Mouse (Mus musculus): ENCODE results near the gene Atg4a.

Gene Atg4a

DNA sequence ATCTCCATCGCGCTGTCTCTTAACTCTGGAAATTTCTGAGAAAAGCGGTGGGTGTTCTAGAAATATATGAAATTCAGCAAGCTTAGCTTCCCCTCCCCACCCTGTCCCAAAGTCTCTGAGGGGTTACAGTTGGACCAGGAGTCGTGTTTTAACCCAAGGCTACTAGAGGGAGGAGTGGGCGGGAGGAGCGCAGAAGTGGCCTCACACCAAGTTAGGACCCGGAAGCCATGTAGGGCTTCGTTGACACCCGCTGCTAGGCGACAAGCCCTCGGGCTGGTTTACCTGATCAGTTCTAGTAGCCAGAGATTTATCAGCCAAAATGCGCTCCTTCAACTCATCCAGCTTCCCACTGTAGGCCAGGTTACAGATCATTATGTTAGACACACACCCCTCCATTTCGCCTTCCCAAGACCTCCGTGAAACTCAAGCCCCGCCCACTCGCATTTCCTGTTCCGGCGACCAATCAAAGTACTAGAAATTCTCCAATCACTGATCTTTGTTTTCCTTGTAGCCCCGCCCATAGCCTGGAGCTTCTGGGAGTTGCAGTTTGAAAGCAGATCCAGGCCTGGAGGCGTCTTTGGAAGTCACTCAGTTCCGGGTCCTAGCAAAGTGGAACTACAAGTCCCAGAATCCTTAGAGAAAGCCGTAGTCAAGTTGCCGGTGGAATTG lies at the start of gene Atg4a, which contains the start of gene Psmd10:
TSS of gene Atg4a (plus strand) at position 636 of the 669 bp plus-strand sequence.
TSS of gene Psmd10 (minus strand) at position 457 of the 669 bp plus-strand sequence.
- DNase-seq (ENCODE audit: low read depth in 2 of 2, low spot score in 2 of 2): peak; percentile 82 to 83

GRCm38 (mm10) chrX:140907360-140907759 lies 49.3 kb upstream of the Atg4a start, which contains the start of gene Vsig1:
Gene Vsig1, plus strand, starts transcription at chrX:140907608.
- no peak for DNase-seq (ENCODE audit: low read depth in 2 of 2, low spot score in 2 of 2)

DNA sequence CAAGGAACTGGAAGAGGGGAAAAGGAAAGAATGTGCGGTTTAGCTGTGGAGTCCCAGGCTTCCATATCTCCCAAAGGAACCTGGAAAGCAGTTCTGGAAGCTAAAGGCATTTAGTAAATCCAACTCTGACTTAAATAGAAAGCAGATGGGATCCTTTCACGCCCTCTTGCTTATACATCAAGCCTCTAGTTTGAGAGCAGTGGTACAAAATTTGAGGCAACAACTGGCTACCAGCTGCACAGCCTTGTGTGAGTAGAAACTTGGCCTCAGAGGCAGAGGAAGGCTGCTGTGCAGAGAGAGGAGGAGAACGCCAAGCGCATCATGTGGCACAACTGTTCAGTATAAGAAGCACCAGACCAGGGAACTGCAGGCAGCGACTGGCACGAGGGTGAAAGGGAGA lies 35.4 kb upstream of the Atg4a start:
- no peak for DNase-seq (ENCODE audit: low read depth in 2 of 2, low spot score in 2 of 2)

GRCm38 (mm10) chrX:140932066-140932465 lies 24.6 kb upstream of the Atg4a start:
- no peak for DNase-seq (ENCODE audit: low read depth in 2 of 2, low spot score in 2 of 2)

DNA sequence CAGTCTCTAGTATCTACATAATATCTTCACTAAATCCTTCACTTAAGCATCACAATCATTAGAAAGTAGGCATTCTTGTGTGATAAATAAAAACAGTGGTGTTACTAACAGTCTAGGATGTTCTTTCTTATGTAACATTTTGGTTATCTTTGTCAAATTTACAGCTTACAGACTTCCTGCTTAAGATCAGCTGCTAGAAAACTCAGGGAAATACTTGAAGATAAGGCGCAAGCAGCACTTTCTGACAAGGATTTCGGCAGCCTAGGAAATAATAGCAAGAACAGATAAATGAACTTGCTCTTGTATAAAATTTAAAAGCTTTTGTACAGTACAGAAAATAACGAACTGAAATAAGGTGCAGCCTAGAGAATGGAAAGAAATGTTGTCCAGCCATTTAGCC lies 23.4 kb upstream of the Atg4a start:
- DNase-seq (ENCODE audit: low read depth in 2 of 2, low spot score in 2 of 2): no peak

GRCm38 (mm10) chrX:140936271-140936670 lies 20.4 kb upstream of the Atg4a start:
- DNase-seq (ENCODE audit: low read depth in 2 of 2, low spot score in 2 of 2): no peak

GRCm38 (mm10) chrX:140953618-140954017 lies 3.1 kb upstream of the Atg4a start:
- no peak for DNase-seq (ENCODE audit: low read depth in 2 of 2, low spot score in 2 of 2)

DNA sequence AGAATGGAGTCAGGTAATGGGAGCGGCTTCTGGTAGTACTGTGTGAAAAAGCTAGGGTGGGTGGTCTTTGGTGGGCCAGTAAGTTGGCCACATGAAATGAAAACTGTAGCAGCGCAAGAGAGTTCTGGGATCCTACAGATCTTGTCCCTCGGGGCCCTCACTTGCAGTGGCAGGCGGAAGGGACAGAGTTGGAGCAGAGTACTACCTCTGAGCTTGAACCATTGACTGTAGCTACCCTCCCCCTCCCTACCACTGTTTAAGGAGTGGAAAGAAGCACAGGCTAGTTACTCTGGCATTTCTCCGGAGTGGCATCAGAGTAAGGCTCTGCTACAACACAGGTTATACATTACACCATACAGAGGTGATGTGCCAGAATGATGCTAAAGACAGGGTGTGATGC lies 252 bp downstream of the Atg4a start:
- no peak for DNase-seq (ENCODE audit: low read depth in 2 of 2, low spot score in 2 of 2)

GRCm38 (mm10) chrX:140978943-140979342 lies 22.2 kb downstream of the Atg4a start:
- no peak for DNase-seq (ENCODE audit: low read depth in 2 of 2, low spot score in 2 of 2)

GRCm38 (mm10) chrX:140979546-140979945 lies 22.8 kb downstream of the Atg4a start:
- no peak for DNase-seq (ENCODE audit: low read depth in 2 of 2, low spot score in 2 of 2)

GRCm38 (mm10) chrX:140980163-140980562 lies 23.5 kb downstream of the Atg4a start:
- no peak for DNase-seq (ENCODE audit: low read depth in 2 of 2, low spot score in 2 of 2)

- no peak for DNase-seq (ENCODE audit: low read depth in 2 of 2, low spot score in 2 of 2)
Measured at GRCm38 (mm10) chrX:140983206-140983960, 26.7 kb downstream of the Atg4a start.

DNA sequence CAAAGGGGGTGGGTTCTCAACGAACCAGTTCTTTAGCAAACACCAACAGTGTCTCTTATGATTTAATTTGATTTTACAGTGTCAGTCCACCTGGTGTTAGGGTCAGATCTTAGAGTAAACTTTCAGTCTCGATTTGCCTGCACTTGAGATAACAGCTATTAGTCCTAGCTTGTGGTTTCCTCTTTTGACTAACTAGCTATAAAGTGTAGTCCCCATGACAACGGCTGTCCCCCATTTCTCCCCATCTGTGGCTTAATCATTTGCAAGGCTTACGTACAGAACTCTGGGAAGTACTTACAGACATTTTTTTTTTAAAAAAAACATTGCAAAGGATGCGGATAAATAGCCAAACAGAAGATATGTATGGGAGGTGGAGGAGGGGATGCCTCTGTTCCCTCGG lies 28.1 kb downstream of the Atg4a start:
- no peak for DNase-seq (ENCODE audit: low read depth in 2 of 2, low spot score in 2 of 2)

GRCm38 (mm10) chrX:140985256-140985655 lies 28.5 kb downstream of the Atg4a start:
- DNase-seq (ENCODE audit: low read depth in 2 of 2, low spot score in 2 of 2): no peak

- DNase-seq (ENCODE audit: low read depth in 2 of 2, low spot score in 2 of 2): no peak
Measured at GRCm38 (mm10) chrX:140996909-140997516, 40.3 kb downstream of the Atg4a start.

DNA sequence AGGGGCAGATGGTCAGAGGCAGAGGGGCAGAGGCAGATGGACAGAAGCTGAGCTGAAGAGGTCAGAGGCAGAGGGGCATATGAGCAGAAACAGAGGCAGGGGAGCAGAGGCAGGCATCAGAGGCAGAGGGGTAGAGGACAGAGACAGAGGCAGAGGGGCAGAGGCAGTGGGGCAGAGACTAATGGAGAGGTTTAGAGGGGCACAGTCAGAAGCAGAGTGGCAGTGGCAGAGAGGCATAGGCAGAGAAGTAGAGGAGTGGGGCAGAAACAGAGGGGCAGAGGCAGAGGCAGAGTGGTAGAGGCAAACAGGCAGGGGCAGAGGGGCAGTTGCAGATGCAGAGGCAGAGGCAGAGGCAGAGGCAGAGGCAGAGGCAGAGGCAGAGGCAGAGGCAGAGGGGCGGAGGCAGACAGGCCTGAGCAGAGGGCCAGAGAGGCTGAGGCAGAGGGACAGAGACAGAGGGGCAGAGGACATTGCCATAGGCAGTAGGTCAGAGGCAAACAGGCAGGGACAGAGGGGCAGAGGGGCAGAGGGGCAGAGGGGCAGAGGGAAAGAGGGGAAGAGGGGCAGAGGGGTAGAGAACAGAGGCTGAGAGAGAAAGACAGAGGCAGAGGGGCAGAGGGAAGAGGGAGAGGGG lies 41.3 kb downstream of the Atg4a start:
- DNase-seq (ENCODE audit: low read depth in 2 of 2, low spot score in 2 of 2): no peak

DNA sequence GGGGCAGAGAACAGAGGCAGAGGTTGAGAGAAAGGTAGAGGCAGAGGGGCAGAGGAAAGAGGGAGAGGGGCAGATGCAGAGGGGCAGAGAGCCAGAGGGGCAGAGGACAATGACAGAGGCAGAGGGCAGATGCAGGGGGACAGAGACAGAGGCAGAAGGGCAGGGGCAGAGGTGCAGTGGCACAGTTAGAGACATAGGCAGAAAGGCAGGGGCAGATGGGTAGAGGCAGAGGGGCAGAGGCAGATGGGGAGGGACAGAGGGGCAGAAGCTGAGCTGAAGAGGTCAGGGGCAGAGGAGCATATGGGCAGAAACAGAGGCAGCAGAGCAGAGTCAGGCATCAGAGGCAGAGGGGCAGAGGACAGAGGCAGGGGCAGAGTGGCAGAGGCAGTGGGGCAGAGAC lies 42.2 kb downstream of the Atg4a start:
- no peak for DNase-seq (ENCODE audit: low read depth in 2 of 2, low spot score in 2 of 2)

DNA sequence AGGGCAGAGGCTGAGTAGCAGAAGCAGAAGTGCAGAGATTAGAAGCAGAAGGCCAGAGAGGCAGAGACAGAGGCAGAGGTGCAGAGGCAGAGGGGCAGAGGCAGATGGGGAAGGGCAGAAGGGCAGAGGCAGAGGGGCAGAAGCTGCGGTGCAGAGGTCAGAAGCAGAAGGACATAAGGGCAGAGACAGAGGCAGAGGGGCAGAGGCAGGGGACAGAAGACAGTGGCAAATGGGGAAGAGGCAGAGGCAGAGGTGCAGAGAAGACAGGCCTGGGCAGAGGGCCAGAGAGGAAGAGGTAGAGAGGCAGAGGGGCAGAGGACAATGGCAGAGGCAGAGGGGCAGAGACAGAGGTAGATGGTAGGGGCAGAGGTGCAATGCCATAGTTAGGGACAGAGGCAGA lies 193.0 kb downstream of the Atg4a start:
- no peak for DNase-seq (ENCODE audit: low read depth in 2 of 2, low spot score in 2 of 2)

DNA sequence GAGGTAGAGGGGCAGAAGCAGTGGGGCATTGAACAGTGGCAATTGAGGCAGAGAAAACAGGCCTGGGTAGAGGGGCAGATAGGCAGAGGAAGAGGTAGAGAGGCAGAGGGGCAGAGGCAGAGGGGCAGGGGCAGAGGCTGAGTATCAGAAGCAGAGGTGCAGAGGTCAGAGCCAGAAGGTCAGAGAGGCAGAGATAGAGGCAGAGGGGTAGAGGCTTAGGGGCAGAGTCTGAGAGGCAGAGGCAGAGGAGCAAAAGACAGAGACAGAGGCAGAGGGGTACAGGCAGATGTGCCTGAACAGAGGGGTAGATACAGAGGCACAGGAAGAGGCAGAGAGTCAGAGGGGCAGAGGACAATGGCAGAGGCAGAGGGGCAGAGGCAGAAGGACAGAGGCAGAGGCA lies 193.6 kb downstream of the Atg4a start:
- no peak for DNase-seq (ENCODE audit: low read depth in 2 of 2, low spot score in 2 of 2)

DNA sequence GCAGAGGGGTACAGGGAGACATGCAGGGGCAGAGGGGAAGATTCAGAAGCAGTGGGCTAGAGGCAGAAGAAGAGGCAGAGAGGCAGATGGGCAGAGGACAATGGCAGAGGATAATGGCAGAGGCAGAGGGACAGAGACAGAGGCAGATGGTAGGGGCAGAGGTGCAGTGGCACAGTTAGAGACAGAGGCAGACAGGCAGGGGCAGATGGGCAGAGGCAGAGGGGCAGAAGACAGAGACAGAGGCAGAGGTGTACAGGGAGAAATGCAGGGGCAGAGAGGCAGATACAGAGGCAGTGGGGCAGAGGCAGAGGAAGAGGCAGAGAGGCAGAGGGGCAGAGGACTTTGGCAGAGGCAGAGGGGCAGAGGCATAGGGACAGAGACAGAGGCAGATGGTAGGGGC lies 194.5 kb downstream of the Atg4a start:
- no peak for DNase-seq (ENCODE audit: low read depth in 2 of 2, low spot score in 2 of 2)

DNA sequence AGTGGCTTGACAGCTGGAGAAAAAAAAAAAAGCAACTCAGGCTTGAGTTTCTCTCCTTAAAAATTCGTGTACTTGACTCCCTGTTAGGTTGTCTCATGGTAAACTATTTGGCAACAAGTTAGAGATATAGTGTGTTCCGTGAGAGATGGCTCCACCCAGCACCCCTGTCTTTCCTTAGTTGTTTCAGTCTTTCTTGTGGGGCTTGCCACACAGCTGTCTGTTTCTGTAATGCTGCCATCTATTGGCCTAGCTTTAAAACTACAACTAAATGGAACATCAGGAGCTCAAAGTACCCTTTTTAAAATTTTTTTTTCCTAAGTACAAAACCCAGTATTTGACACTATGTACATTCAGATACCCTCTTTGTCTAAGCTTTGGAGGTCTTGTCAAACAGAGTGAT lies 200.0 kb downstream of the Atg4a start:
- DNase-seq (ENCODE audit: low read depth in 2 of 2, low spot score in 2 of 2): no peak

DNA sequence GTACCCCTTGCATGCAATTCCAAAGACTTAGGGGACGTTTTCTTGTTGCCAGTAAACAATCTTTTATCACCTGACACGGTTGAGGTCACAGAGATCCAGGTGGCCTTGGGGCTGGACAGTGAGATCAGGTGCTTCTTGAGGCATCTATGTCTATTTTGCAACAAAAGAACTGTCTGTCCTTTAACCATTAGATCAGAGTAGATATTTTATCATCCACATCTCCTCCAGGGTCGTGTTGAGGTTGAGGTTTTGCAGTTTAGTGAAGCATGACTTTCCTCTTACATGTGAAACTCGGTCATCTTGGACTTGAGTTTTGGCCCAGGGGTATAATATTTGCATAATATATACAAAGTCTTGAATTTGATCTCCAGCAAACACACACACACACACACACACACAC lies 200.9 kb downstream of the Atg4a start:
- DNase-seq (ENCODE audit: low read depth in 2 of 2, low spot score in 2 of 2): no peak
